Mouse (Mus musculus) layer of hippocampus, adult 8-10 months (tissue): ENCODE results near the gene Traip. TPM values are rescaled to one million over a fixed set of nuclear protein-coding genes. Genes with fewer than 3 reads are reported as not detected.
"Not testable (repeated sequence)": the region's sequence is repeated elsewhere in the genome, so short reads cannot be mapped to it uniquely, and the experiment has no call there.

Experiments
- DNase-seq, 2 experiments: peaks; one replicate each; pipeline ENCODE4 v3.0.0; 2022; ENCODE audit warnings: low spot score in 2 of 2
- total RNA-seq, 4 experiments: library from RNA; stranded (reverse); gene quantifications; 2 replicates each; pipeline ENCODE4 v1.2.4; 2022

Gene Traip
- total RNA-seq, 4 experiments from 2014 or later = 15.2 to 26.6 (median 19.9) TPM

- peak; percentile 100 for DNase-seq
Observed at GRCm38 (mm10) chr9:108001922-108002770, 52.2 kb downstream of the Traip start, which contains the start of gene Ip6k1. Gene Ip6k1 (plus strand): TSS chr9:108002501.

DNA sequence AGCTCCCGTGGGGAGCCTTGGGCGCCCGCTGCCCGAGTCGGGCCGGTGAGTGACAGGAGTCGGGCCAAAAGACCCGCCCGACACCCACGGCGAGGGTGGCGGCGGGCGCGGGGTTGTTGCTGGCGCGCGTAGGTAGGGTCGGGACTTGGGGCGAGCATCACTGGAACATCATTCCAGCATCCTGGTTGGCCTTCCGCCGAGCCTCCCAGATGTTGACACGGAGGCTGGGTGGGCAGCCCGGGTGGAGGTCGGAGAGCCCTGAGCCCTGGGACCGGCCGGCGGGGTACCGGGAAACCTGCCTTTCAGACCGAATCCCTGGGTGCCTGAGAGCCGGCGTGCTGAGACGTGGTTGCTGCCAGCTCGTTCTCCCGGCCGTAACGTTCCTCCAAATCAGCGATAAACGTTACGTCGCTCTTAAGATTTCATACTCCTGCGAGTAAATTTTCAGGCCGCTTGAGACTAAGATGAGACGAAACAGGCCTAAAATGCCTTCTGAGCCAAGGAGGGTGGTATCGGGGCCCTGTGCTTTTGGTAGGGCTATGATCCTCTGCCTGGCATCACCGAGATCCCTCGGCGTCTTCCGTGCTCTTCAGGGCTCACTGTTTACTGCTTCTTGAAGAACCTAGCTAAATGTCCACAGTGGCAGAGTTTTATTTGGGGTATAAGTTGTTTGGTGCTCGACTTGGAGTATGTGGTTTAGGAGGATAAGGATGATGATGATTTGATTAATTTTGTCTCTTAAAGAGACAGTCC lies 53.0 kb downstream of the Traip start:
- no peak for DNase-seq

GRCm38 (mm10) chr9:108003531-108003890 lies 53.6 kb downstream of the Traip start:
- no peak for DNase-seq

GRCm38 (mm10) chr9:108008041-108008440 lies 58.1 kb downstream of the Traip start:
- no peak for DNase-seq

DNA sequence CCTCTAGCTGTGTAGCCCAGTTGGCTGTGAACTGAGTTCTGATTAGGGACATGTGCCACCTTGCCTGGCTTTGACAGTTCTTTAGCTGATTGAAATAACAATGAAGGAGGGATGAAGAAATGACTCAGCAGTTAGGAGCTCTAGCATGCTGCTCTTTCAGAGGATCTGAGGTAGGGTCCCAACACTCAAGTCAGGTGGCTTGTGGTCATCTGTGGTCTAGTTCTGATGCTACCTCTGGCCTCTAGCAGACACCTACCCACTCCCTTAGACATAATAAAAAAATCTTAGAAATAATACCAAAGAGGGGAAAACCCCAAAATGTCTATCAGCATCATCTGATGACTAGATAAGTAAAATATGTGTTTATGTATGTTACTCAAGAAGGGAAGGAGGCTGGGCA lies 60.4 kb downstream of the Traip start:
- DNase-seq = no peak

GRCm38 (mm10) chr9:108013577-108013976 lies 63.6 kb downstream of the Traip start:
- not testable (repeated sequence) for DNase-seq

DNA sequence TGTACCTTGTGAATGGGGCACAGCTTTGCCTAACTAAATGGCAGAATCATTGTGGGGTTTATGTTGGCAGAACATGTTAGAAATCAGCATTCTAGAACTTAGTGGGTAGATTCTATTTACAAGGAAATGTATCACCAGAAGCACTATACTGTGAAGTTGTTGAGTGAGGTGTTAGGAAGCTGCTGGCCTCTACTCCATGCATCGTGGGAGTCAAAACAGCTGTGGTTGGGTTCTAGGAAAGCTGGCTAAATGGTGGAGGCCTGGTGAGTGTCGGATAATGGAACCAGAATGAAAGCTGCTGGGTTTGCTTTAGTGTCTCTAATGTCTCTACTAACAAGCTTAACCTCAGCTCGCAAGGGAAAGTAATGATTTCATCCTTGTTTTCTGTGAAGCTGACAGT lies 67.2 kb downstream of the Traip start:
- no peak for DNase-seq

DNA sequence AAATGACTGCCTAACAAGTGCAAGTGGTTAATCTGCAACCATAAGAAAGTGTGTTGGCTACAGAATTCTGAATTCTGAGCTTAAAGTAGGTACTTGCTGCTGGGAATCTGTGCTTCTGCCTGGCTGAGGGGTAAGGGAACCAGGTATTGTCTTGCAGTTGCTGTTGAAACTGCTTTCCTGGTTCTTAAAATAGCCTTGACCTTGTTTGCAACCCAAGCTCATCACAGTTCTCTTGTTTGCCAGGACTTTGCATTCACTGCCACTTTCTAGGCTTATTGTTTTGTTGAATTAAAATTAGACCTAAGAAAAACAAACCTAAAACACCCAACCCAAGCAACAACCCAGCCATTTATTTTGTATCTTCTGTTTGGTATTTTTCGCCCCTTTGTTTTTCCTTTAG lies 70.8 kb downstream of the Traip start:
- no peak for DNase-seq

Other genes with a start within 250 kb of the Traip start
- gene Sema3f, start 239.7 kb upstream of the Traip start, total RNA-seq = 1 to 10 TPM; 5.4 to 9.3 (median 6.5) TPM
- 100 to 1,000 TPM; 136 to 170 (median 155) TPM for gene Rbm5, start 179.1 kb upstream of the Traip start, total RNA-seq
- gene Rbm6, start 76.9 kb upstream of the Traip start, total RNA-seq = 10 to 100 TPM; 60.2 to 80.8 (median 68.6) TPM
- 10 to 100 TPM; 21.0 to 30.2 (median 27.2) TPM for gene Mon1a, start 62.0 kb upstream of the Traip start, total RNA-seq
- 1 to 10 TPM; 1.5 to 3.9 (median 2.5) TPM for gene Mst1r, start 43.3 kb upstream of the Traip start, total RNA-seq
- gene Actl11, start 21.7 kb upstream of the Traip start, total RNA-seq = not detected
- gene Camkv, start 14.5 kb upstream of the Traip start, total RNA-seq = 100 to 1,000 TPM; 470 to 535 (median 505) TPM
- 10 to 100 TPM in 2 of 4 experiments, 1 to 10 TPM in 2; 5.8 to 14.1 (median 11.1) TPM for gene Uba7, start 25.4 kb downstream of the Traip start, total RNA-seq
- gene Gm20661, start 32.9 kb downstream of the Traip start, total RNA-seq = 1 to 10 TPM in 3 of 4 experiments, under 1 TPM in 1; 0.71 to 2.1 (median 1.4) TPM
- 10 to 100 TPM in 3 of 4 experiments, 1 to 10 TPM in 1; 9.5 to 14.1 (median 12.0) TPM for gene Inka1, start 35.7 kb downstream of the Traip start, total RNA-seq
- 1 to 10 TPM; 4.0 to 8.2 (median 6.7) TPM for gene Cdhr4, start 42.4 kb downstream of the Traip start, total RNA-seq
- gene Gm20662, start 46.2 kb downstream of the Traip start, total RNA-seq = 1 to 10 TPM in 2 of 4 experiments, under 1 TPM in 2; 0.78 to 3.9 (median 2.1) TPM
- gene Ip6k1, start 52.4 kb downstream of the Traip start, total RNA-seq = 100 to 1,000 TPM; 193 to 261 (median 223) TPM
- gene Gmppb, start 99.1 kb downstream of the Traip start, total RNA-seq = 10 to 100 TPM; 17.2 to 21.6 (median 19.2) TPM
- gene Amigo3, start 103.0 kb downstream of the Traip start, total RNA-seq = 1 to 10 TPM; 1.2 to 2.3 (median 1.6) TPM
- gene Mst1, start 130.3 kb downstream of the Traip start, total RNA-seq = not detected
- gene Rnf123, start 133.2 kb downstream of the Traip start, total RNA-seq = 100 to 1,000 TPM in 3 of 4 experiments, 10 to 100 TPM in 1; 89.0 to 123 (median 115) TPM
- gene Apeh, start 144.5 kb downstream of the Traip start, total RNA-seq = 10 to 100 TPM; 33.9 to 45.8 (median 35.5) TPM
- 100 to 1,000 TPM; 192 to 224 (median 203) TPM for gene Bsn, start 240.2 kb downstream of the Traip start, total RNA-seq